Mouse (Mus musculus): Measurements from ENCODE around the gene 4933415F23Rik. TPM values are rescaled to one million over a fixed set of nuclear protein-coding genes. Genes with fewer than 3 reads are reported as not detected.
"Not testable (repeated sequence)": the region's sequence is repeated elsewhere in the genome, so short reads cannot be mapped to it uniquely, and the experiment has no call there.

The 4933415F23Rik gene
- not detected in 2 replicates for polyA plus RNA-seq (2014; fragmentation: Nextera tagmentation; extraction: Ambion mirVana)

DNA sequence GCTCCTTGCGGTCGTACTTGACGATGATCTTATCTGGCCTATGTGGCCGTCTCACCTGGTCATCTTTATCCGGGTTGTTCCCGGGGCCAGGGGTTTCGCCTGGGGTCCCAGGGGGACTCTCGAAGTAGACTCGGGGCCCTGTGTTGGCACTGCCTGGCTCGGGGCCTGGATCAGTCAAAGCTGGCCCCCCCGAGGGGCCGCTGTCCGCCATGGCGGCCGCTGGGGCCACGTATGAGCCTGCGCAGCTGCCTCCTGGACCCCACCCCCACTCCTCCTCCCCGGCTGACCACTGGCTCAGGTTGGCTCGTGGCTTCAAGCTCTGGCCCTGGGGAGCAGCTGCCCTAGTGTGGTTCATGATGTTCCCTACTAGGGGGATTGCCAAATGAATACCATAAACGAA lies at the start of gene 4933415F23Rik:
Gene 4933415F23Rik, minus strand, starts transcription at position 233 of the 400 bp plus-strand sequence.
- no peak for ATAC-seq (ENCODE audit: insufficient number of reproducible peaks, insufficient read depth, low FRiP score, low read depth)
- Histone ChIP-seq H3K9ac (ENCODE audit: low read length) (no peak within 1 kb of the TSS), H3K4me2 (ENCODE audit: low read length) (no peak within 1 kb of the TSS), H3K4me1 (ENCODE audit: control insufficient read depth in 2 of 2, insufficient read depth in 2 of 2, low read length in 2 of 2) (no peaks in the 10 kb centered on the region), H3K4me3 (ENCODE audit: control insufficient read depth in 1 of 2, insufficient read depth in 1 of 2, low read depth in 1 of 2, low read length in 2 of 2) (no peak within 1 kb of the TSS), H3K27ac (replicated peaks in 1 of 2; ENCODE audit: control insufficient read depth in 1 of 2, insufficient read depth in 1 of 2, low read depth in 2 of 2, low read length in 2 of 2) (no peak within 1 kb of the TSS), H3K27me3 (ENCODE audit: control insufficient read depth, insufficient read depth, low read length) (no peaks in the 10 kb centered on the region), H3K9me3 (ENCODE audit: control insufficient read depth, low read length) (no peaks in the 10 kb centered on the region), H3K36me3 (ENCODE audit: control insufficient read depth, insufficient read depth, low read length) (no peaks in the 10 kb centered on the region)
- 92% methylated on average over 20 of the region's 20 CpGs for WGBS

DNA sequence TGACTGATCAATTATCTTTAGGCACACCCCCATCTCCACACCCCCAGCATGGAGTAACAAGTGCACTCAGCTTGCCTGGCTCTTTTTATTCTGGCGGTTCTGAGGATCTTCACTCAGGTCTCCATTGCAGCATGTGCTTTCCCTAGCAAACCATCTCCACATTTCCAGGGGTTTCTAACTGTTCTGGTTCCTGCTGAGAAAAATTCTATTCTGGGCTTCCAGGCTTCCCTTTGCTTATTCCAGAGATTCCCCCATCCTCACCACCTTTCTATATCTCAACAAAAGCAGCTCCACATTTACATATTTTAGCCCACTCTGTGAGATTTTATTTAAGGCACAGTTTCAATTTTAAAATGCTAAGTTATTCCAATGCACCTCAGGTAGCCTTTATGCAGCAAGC lies 49.7 kb upstream of the 4933415F23Rik start:
- no peaks in the 10 kb centered on the region for H3K4me1 ChIP-seq (ENCODE audit: control insufficient read depth in 2 of 2, insufficient read depth in 2 of 2, low read length in 2 of 2)
- H3K27me3 ChIP-seq (ENCODE audit: control insufficient read depth, insufficient read depth, low read length) = no peaks in the 10 kb centered on the region
- H3K4me3 ChIP-seq (ENCODE audit: control insufficient read depth in 1 of 2, insufficient read depth in 1 of 2, low read depth in 1 of 2, low read length in 2 of 2) = no peak overlapping the region
- ATAC-seq (ENCODE audit: insufficient number of reproducible peaks, insufficient read depth, low FRiP score, low read depth) = no peak
- H3K27ac ChIP-seq (replicated peaks in 1 of 2; ENCODE audit: control insufficient read depth in 1 of 2, insufficient read depth in 1 of 2, low read depth in 2 of 2, low read length in 2 of 2) = no peak overlapping the region
- no peak overlapping the region for H3K9ac ChIP-seq (ENCODE audit: low read length)
- no peaks in the 10 kb centered on the region for H3K36me3 ChIP-seq (ENCODE audit: control insufficient read depth, insufficient read depth, low read length)
- no peak overlapping the region for H3K4me2 ChIP-seq (ENCODE audit: low read length)
- H3K9me3 ChIP-seq (ENCODE audit: control insufficient read depth, low read length) = no peaks in the 10 kb centered on the region
- 79% methylated on average over 1 of the region's 1 CpGs for WGBS

DNA sequence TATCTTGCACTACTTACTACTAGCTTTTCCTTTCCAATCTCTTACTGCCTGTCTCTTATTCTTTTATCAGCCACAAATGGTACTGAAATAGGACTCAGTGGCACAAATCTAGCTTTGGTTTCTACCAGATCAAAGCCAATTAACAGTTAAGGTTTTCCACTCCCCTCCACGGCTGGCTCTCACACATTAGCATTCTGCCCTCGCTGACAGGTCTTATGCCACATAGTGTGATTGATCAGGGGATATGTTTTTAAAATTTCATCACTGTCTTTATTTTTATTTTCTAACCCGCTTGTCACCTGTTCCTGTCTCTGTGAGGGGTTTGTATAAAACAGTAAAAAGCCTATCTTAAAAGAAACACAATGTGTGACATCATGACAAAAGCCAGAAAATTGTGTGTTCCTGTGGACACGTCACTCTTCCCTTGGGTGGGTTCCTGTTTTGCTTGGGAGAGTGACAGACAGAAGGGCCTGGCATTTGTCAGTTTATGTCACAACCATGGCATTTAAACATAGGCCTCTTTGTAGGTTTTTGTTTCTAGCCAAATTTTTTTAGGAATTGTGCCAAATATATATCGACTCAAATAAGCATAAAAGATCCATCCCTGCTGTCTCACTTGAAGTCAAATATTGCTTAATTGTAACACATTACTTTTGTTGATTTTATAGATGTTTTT lies 44.3 kb upstream of the 4933415F23Rik start:
- Histone ChIP-seq H3K9me3 (ENCODE audit: control insufficient read depth, low read length) (no peaks in the 10 kb centered on the region), H3K4me2 (ENCODE audit: low read length) (peak overlapping the region; percentile 25; the same call in 1 of the 2 replicates), H3K36me3 (ENCODE audit: control insufficient read depth, insufficient read depth, low read length) (no peaks in the 10 kb centered on the region), H3K9ac (ENCODE audit: low read length) (no peak overlapping the region), H3K4me1 (ENCODE audit: control insufficient read depth in 2 of 2, insufficient read depth in 2 of 2, low read length in 2 of 2) (peaks cover 0 to 13% of the 10 kb centered on the region in 2 experiments; a peak in 3 of 4 replicates), H3K27me3 (ENCODE audit: control insufficient read depth, insufficient read depth, low read length) (no peaks in the 10 kb centered on the region), H3K27ac (replicated peaks in 1 of 2; ENCODE audit: control insufficient read depth in 1 of 2, insufficient read depth in 1 of 2, low read depth in 2 of 2, low read length in 2 of 2) (peak overlapping the region; percentile 68 to 81; a peak in 3 of 4 replicates), H3K4me3 (ENCODE audit: control insufficient read depth in 1 of 2, insufficient read depth in 1 of 2, low read depth in 1 of 2, low read length in 2 of 2) (no peak overlapping the region)
- peak; percentile 81 for ATAC-seq (ENCODE audit: insufficient number of reproducible peaks, insufficient read depth, low FRiP score, low read depth)
- WGBS = 18% methylated on average over 5 of the region's 5 CpGs

DNA sequence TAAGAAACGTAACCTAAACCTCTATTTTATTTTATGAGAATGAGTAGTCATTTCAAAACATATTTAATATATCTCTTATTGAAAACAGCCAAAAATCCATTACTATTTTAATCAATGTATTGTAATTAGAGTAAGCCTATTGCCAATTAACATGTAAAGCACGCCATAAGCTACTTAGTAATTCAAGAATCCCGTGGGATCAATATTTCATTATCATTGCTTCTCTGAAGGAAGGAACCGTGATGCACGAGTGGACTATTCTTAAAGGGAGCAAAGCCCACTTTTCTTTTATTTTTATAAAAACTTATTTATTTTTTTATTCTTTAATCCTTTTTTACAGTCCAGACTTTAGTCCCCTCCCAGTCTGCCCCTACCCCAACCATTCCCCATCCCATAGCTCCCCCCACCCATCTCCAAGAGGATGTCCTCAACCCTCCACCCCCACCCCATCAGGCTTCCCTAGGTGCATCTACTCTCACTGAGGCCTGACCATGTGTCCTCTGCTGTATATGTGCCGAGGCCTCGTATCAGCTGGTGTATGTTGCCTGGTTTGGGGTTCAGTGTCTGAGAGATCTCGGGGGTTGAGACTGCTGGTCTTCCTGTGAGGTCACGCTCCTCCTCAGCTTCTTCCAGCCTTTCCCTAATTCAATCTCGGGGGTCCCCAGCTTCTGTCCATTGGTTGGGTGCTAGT lies 39.2 kb upstream of the 4933415F23Rik start:
- Histone ChIP-seq H3K4me1 (ENCODE audit: control insufficient read depth in 2 of 2, insufficient read depth in 2 of 2, low read length in 2 of 2) (peaks cover 0 to 11% of the 10 kb centered on the region in 2 experiments; a peak in 3 of 4 replicates), H3K9ac (ENCODE audit: low read length) (no peak overlapping the region), H3K27me3 (ENCODE audit: control insufficient read depth, insufficient read depth, low read length) (no peaks in the 10 kb centered on the region), H3K36me3 (ENCODE audit: control insufficient read depth, insufficient read depth, low read length) (no peaks in the 10 kb centered on the region), H3K27ac (replicated peaks in 1 of 2; ENCODE audit: control insufficient read depth in 1 of 2, insufficient read depth in 1 of 2, low read depth in 2 of 2, low read length in 2 of 2) (no peak overlapping the region), H3K9me3 (ENCODE audit: control insufficient read depth, low read length) (no peaks in the 10 kb centered on the region), H3K4me2 (ENCODE audit: low read length) (no peak overlapping the region), H3K4me3 (ENCODE audit: control insufficient read depth in 1 of 2, insufficient read depth in 1 of 2, low read depth in 1 of 2, low read length in 2 of 2) (no peak overlapping the region)
- WGBS = 85% methylated on average over 10 of the region's 10 CpGs
- ATAC-seq (ENCODE audit: insufficient number of reproducible peaks, insufficient read depth, low FRiP score, low read depth) = no peak

DNA sequence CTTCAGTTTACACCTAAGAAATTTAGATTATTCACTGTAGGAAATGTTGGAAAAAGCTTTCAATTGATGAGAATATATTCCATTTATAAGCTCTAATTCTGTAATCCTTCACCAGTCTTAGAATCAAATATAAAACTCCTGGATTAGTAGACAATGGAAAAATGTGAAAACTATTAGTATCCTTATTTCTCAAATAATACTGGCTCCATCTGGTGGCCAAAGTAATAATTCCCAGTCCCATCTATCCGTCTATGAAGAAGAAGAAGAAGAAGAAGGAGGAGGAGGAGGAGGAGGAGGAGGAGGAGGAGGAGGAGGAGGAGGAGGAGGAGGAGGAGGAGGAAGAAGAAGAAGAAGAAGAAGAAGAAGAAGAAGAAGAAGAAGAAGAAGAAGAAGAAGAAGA lies 38.5 kb upstream of the 4933415F23Rik start:
- H3K27me3 ChIP-seq (ENCODE audit: control insufficient read depth, insufficient read depth, low read length); H3K9me3 ChIP-seq (ENCODE audit: control insufficient read depth, low read length); H3K9ac ChIP-seq (ENCODE audit: low read length); H3K4me2 ChIP-seq (ENCODE audit: low read length); H3K4me1 ChIP-seq (ENCODE audit: control insufficient read depth in 2 of 2, insufficient read depth in 2 of 2, low read length in 2 of 2); H3K36me3 ChIP-seq (ENCODE audit: control insufficient read depth, insufficient read depth, low read length); H3K27ac ChIP-seq (replicated peaks in 1 of 2; ENCODE audit: control insufficient read depth in 1 of 2, insufficient read depth in 1 of 2, low read depth in 2 of 2, low read length in 2 of 2); H3K4me3 ChIP-seq (ENCODE audit: control insufficient read depth in 1 of 2, insufficient read depth in 1 of 2, low read depth in 1 of 2, low read length in 2 of 2); ATAC-seq (ENCODE audit: insufficient number of reproducible peaks, insufficient read depth, low FRiP score, low read depth): not testable (repeated sequence)
- 11% methylated on average over 1 of the region's 1 CpGs for WGBS

DNA sequence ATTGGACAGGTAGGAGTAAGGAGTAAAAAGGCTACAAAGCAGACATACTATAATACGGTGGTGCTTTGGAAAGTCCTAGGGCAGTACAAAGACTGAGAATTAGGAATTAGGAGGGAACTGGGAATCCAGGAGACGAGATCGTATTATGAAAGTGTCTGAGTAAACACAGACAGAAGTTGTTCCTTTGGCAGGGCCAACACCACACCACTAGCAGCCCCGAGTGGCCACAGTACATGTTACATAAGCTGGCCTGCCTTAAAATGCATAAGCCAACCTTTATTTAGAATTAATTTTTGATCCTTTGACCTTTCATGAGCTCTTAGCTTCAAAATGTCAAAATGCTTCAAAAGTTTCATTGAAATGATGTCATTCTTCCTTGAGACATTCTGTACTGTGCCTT lies 18.8 kb upstream of the 4933415F23Rik start:
- ATAC-seq (ENCODE audit: insufficient number of reproducible peaks, insufficient read depth, low FRiP score, low read depth) = no peak
- no peak overlapping the region for H3K4me3 ChIP-seq (ENCODE audit: control insufficient read depth in 1 of 2, insufficient read depth in 1 of 2, low read depth in 1 of 2, low read length in 2 of 2)
- H3K4me2 ChIP-seq (ENCODE audit: low read length) = no peak overlapping the region
- H3K4me1 ChIP-seq (ENCODE audit: control insufficient read depth in 2 of 2, insufficient read depth in 2 of 2, low read length in 2 of 2) = peaks cover 7 to 24% of the 10 kb centered on the region in 2 experiments
- no peaks in the 10 kb centered on the region for H3K36me3 ChIP-seq (ENCODE audit: control insufficient read depth, insufficient read depth, low read length)
- no peaks in the 10 kb centered on the region for H3K9me3 ChIP-seq (ENCODE audit: control insufficient read depth, low read length)
- H3K9ac ChIP-seq (ENCODE audit: low read length) = no peak overlapping the region
- no peak overlapping the region for H3K27ac ChIP-seq (replicated peaks in 1 of 2; ENCODE audit: control insufficient read depth in 1 of 2, insufficient read depth in 1 of 2, low read depth in 2 of 2, low read length in 2 of 2)
- WGBS = 57% methylated on average over 4 of the region's 4 CpGs
- no peaks in the 10 kb centered on the region for H3K27me3 ChIP-seq (ENCODE audit: control insufficient read depth, insufficient read depth, low read length)

DNA sequence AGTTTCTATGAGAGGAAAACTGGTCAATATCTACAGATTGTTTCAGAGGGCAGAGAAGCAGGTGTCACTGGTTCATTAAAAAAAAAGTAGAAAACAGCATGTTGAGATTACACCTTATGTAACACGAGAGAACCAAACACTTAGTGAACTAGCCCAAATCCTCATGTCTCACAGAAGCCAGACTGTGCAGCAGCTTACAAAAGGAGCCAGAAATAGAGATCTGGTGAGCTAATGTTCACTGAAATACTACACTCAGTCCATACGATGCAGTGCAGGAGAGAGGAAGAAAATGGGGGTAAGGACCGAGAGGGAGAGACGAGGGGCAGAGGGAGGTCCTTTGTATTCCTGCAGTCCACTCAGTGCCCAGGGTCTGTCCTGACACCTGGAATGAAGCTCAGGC lies 17.4 kb upstream of the 4933415F23Rik start:
- 56% methylated on average over 4 of the region's 4 CpGs for WGBS
- ATAC-seq (ENCODE audit: insufficient number of reproducible peaks, insufficient read depth, low FRiP score, low read depth) = no peak
- no peak overlapping the region for H3K4me2 ChIP-seq (ENCODE audit: low read length)
- no peaks in the 10 kb centered on the region for H3K27me3 ChIP-seq (ENCODE audit: control insufficient read depth, insufficient read depth, low read length)
- no peaks in the 10 kb centered on the region for H3K9me3 ChIP-seq (ENCODE audit: control insufficient read depth, low read length)
- no peak overlapping the region for H3K9ac ChIP-seq (ENCODE audit: low read length)
- peaks cover 12 to 32% of the 10 kb centered on the region in 2 experiments for H3K4me1 ChIP-seq (ENCODE audit: control insufficient read depth in 2 of 2, insufficient read depth in 2 of 2, low read length in 2 of 2)
- H3K36me3 ChIP-seq (ENCODE audit: control insufficient read depth, insufficient read depth, low read length) = no peaks in the 10 kb centered on the region
- no peak overlapping the region for H3K27ac ChIP-seq (replicated peaks in 1 of 2; ENCODE audit: control insufficient read depth in 1 of 2, insufficient read depth in 1 of 2, low read depth in 2 of 2, low read length in 2 of 2)
- no peak overlapping the region for H3K4me3 ChIP-seq (ENCODE audit: control insufficient read depth in 1 of 2, insufficient read depth in 1 of 2, low read depth in 1 of 2, low read length in 2 of 2)

All from heart, embryonic 14.5 days (tissue).